Mouse (Mus musculus): ENCODE data around the gene Cd200.
A peak's percentile ranks its signal among the peaks of the same experiment; 100 is the strongest.

The Cd200 gene

GRCm38 (mm10) chr16:45336478-45336877 is 72.4 kb downstream of the Cd200 start:
- DNase-seq (ENCODE audit: low spot score in 2 of 2) = peak in 1 of 2 experiments; percentile 19

GRCm38 (mm10) chr16:45334891-45335290 is 74.0 kb downstream of the Cd200 start:
- DNase-seq (ENCODE audit: low spot score in 2 of 2) = peak in 1 of 2 experiments; percentile 12

- DNase-seq (ENCODE audit: low spot score in 2 of 2) = peak in 1 of 2 experiments; percentile 19
These were observed 74.5 kb downstream of the Cd200 start for GRCm38 (mm10) chr16:45334376-45334765.

GRCm38 (mm10) chr16:45333678-45334375 is 75.0 kb downstream of the Cd200 start:
- DNase-seq (ENCODE audit: low spot score in 2 of 2) = no peak

- DNase-seq (ENCODE audit: low spot score in 2 of 2) = no peak
These were observed 76.3 kb downstream of the Cd200 start for GRCm38 (mm10) chr16:45332591-45332990.
